Mouse (Mus musculus) embryonic stem cell, embryonic (primary cell): ENCODE results near the gene Eif4e1b.

Experiments
- CTCF ChIA-PET, 4 experiments: fragments of 300-600 bp in 2 of 4; fragments of 350-600 bp in 2 of 4; sonication (Branson Sonifier 250); formaldehyde crosslinking; loops; one replicate each; lab custom pipeline; 2022; ENCODE audit warnings: inconsistent platforms in 2 of 4; lab: Charles Lee
- POLR2A ChIA-PET, 4 experiments: fragments of 300-600 bp in 2 of 4; fragments of 350-600 bp in 2 of 4; sonication (Branson Sonifier 250); formaldehyde crosslinking; loops; one replicate each; lab custom pipeline; 2022; ENCODE audit warnings: antibody characterized with exemption in 4 of 4, inconsistent platforms in 1 of 4; lab: Charles Lee

Eif4e1b gene

DNA sequence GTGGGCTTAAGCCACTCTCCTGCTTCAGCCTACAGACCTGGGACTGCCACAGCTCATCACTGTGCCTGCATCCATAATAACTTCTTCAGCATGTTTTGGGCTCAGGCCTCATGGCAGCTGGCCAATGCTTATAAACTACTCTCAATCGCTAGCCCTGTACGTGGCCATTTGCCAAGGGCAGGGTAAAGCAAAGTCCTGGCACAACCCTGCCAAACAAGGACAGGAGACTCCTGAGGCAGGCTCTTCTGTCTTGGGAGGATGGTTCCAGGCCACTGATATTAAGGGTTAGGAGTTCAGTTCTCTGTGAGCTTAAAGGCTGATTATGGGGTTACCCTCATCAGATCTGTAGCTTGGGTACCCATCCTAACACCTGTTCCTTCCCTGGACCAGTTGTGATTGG, 3.8 kb downstream of the Eif4e1b start:
- CTCF ChIA-PET: interaction anchor here in 1 of 4 experiments (1.0 kb wide), 1 partner anchor 8 kb away, joined by 7 read pairs; no protein-coding TSS in a partner anchor

DNA sequence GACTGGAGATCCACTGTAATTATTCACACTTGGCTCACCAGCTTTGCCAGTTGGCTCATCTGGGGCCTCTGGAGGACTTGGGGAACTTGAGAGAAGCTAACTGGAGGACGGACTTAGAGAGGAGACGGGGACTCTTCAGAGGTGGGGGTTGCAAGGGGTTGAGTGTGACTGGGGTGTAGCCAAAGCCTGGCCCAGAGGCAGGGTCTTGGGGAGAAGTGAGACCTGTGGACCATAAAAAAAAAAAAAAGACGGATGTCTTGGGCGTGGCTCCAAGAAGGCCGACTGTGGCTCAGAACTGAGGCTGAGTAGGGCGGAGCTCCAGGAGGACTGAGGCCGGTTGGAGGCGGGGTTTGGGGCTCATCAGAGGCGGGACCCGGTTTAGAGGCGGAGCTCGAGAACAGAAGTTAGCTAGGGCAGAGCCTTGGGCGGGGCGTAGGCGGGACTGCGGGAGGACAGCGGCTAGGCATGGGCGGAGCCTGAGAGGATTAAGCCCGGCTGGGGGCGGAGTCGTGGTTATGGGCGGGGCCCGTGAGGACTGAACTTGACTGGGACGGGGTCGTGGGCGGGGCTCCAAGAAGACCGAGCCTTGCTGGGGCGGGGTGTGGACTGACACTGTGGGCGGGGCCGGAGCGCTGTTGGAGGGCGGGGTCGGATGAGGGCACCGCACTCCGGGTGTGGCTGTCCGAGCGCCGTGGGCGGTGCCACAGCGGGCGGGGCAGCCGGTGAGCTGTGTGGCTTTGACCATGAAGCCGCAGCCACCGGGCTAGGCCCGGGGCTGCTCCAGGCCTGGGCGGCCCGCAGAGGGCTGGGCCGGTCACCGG, 5.2 kb downstream of the Eif4e1b start, which contains the start of gene Tspan17:
Gene Tspan17 (plus strand): TSS at position 638 of the 821 bp plus-strand sequence.
- POLR2A ChIA-PET: interaction anchor here (0.5 to 5.3 kb wide), 47 partner anchors 7 to 401 kb away, joined by 3 to 34 read pairs (median 4); partner anchors contain the start of genes Higd2a (in 2 of the 4), Nop16 (in 2 of the 4), Sncb (in 2 of the 4) and Eif4e1b (in 1 of the 4)
- CTCF ChIA-PET: interaction anchor here (0.5 to 2.6 kb wide), 24 partner anchors 9 to 389 kb away, joined by 3 to 27 read pairs (median 4); partner anchors contain the start of genes Sncb (in 2 of the 4) and Unc5a (in 1 of the 4)

More for the DNA sequence above, 3.8 kb downstream of the Eif4e1b start:
- POLR2A ChIA-PET: interaction anchor here in 1 of 4 experiments (0.6 kb wide), 2 partner anchors 117 to 490 kb away, joined by 3 read pairs; no protein-coding TSS in a partner anchor

DNA sequence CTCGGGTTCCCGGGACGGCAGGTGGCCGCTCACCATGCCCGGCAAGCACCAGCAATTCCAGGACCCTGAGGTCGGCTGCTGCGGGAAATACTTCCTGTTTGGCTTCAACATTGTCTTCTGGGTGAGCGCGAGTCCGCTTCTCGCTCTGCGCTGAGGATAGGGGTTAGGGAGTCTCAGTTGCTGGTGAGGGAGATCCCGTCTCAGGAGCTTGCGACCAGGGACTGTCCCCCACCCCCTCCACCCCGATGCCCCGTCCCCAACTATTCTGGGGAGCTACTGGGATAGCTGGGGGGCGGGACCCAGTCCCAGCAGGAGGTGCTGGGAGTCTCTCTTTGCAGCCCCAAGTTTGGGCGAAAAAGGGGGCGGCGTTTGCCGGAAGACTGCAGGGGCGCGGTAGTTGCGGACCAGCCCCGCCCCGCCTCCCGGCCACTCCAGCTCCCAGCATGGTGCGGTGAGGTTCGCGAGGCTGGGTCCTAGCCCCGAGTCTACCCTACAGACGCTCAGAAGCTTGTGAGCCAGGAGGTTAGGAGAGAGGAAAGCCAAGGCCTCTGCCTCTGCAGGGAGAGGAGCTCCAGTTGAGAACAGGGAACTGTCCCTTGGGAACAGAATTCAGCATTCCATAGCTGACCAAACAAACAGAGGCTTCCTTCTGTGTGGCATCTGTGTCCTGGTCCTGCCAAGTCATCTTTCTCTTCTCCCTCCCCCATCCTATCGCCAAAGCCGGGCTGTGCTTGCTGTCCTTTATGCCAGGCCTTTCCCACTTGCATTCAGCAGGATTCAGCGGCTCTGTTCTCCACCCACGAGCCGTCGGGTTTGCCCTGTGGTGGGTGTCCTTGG, 6.0 kb downstream of the Eif4e1b start:
- ChIA-PET POLR2A (interaction anchor here (0.6 to 5.3 kb wide), 46 partner anchors 8 to 540 kb away, joined by 3 to 34 read pairs (median 4); partner anchors contain the start of genes Sncb (in 3 of the 4), Higd2a (in 2 of the 4), Nop16 (in 2 of the 4) and Eif4e1b (in 1 of the 4)), CTCF (interaction anchor here in 3 of 4 experiments (0.5 to 2.6 kb wide), 19 partner anchors 8 to 388 kb away, joined by 3 to 27 read pairs (median 4); partner anchors contain the start of genes Sncb (in 2 of the 3) and Unc5a (in 1 of the 3))

DNA sequence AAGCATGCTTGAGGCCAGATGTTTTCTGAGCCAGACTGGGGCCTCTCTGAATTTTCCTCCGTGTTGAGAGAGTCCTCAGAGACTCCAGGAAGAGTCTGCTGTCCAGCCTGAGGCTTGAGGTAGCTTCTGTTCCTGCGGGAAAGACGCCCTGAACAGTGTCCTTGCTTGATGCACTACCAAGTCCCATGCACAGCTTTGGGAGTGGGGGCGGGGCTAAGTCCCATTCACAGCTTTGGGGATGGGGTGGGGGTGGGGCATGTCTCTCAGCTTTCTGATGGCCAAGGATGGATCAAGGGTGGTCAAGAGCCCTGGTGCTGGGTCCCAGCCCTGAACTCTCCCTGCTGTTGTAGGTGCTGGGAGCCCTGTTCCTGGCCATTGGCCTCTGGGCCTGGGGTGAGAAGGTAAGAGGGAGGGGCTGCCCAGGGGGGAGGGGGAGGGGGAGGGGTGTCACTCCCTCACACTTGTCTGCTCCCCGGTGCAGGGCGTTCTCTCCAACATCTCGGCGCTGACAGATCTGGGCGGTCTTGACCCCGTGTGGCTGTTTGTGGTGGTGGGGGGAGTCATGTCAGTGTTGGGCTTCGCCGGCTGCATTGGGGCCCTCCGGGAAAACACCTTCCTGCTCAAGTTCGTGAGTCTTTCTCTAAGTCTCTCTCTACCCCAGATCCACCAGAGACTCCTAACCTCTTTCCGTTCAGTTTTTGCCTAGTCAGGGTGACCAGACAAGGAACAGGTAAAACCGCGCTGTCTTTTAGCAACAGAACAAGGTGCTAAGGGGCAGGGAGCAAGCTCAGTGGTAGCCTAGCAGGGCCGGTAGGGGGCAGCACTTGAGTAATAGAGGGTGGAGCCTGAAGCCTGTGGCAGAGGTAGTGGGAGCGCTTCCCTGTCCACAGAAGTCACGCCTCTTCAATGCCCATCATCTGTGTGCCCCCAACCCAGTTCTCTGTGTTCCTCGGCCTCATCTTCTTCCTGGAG, 8.7 kb downstream of the Eif4e1b start:
- CTCF ChIA-PET: interaction anchor here (0.5 to 3.0 kb wide), 48 partner anchors 9 to 1038 kb away, joined by 3 to 22 read pairs (median 4); partner anchors contain the start of genes Eif4e1b (in 2 of the 4), Sncb (in 2 of the 4) and Unc5a (in 1 of the 4)
- POLR2A ChIA-PET: interaction anchor here (0.5 to 5.3 kb wide), 26 partner anchors 9 to 708 kb away, joined by 3 to 34 read pairs (median 4); partner anchors contain the start of genes Eif4e1b (in 4 of the 4), Zfp346 (in 2 of the 4) and Sncb (in 1 of the 4)

DNA sequence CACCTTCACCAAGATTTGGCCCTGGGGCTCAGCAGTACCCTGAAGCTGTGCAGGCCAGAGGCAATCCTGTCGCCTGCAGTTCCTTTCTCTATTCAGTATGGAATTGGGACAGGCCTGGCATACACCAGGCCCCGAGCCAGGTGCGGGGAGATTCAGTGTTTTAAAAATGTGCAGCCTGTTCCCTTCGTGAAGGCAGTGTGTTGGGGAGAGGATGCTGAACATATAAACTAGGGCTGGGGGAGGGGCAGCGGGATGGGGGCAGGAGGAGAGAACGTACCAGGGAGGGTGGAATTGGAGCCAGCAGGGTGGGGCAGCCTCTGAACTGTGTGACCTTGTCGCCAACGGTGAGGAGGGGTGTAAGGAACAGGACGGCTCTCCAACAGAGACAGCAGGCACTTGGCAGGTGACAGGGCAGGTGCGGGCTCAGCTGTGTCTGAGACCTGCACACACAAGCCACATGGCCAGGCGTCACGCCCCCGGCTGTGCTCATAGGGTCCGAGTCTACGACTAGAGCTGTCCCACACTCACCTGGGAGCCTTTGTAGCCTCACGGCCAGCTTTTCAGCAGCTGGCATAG, 10.3 kb downstream of the Eif4e1b start:
- CTCF ChIA-PET: interaction anchor here (0.6 to 3.0 kb wide), 26 partner anchors 9 to 527 kb away, joined by 3 to 21 read pairs (median 4); partner anchors contain the start of genes Sncb (in 2 of the 4) and Eif4e1b (in 1 of the 4)
- POLR2A ChIA-PET: interaction anchor here in 3 of 4 experiments (0.6 to 5.3 kb wide), 18 partner anchors 9 to 495 kb away, joined by 3 to 34 read pairs (median 3); partner anchors contain the start of genes Eif4e1b (in 1 of the 3) and Sncb (in 1 of the 3)

DNA sequence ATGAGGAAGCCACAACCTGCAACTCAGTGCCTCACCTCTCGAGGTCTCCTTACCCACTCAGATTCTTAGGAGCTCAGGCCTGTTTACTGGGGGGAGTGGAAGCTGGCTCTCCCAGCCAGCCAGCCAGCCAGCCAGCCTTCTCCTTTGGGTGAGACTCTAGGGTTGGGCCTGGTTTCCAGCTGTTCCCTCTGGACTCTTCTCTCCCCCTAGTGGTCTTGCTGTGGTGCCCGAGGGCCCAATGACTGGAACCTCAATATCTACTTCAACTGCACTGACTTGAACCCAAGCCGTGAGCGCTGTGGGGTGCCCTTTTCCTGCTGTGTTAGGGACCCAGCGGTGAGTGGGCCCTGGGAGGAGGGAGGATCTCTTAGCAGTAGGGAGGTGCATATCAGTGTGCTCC, 11.0 kb downstream of the Eif4e1b start:
- ChIA-PET POLR2A (interaction anchor here in 3 of 4 experiments (0.6 to 2.2 kb wide), 11 partner anchors 10 to 494 kb away, joined by 3 to 5 read pairs (median 3); partner anchors contain the start of gene Eif4e1b (in 1 of the 3)), CTCF (interaction anchor here (0.6 to 2.5 kb wide), 18 partner anchors 9 to 263 kb away, joined by 3 to 11 read pairs (median 4); partner anchors contain the start of gene Sncb (in 2 of the 4))

DNA sequence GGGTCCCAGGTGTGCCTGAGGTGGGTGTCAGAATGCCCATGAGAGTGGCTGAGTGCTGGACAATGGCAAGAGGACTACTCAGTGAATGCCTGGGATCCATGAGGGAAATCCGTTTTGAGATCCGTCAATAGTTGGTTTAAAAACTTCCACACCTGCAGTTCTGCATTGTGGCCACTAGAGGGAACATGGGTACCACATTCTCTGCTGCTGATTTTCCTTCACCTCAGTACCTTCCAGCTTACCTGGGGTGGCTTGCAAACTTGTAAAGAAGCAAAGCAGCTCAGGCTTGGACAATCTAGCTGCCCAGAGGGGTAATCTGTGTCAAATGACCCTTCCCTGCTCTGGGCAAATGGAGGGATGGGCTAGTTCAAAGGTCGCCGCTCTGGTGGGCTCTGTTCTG, 13.6 kb downstream of the Eif4e1b start:
- ChIA-PET POLR2A (interaction anchor here in 3 of 4 experiments (0.7 to 1.8 kb wide), 5 partner anchors 8 to 222 kb away, joined by 3 to 4 read pairs (median 4); partner anchors contain the start of genes Sncb (in 1 of the 3) and Tspan17 (in 1 of the 3)), CTCF (interaction anchor here (0.6 to 4.0 kb wide), 46 partner anchors 8 to 1837 kb away, joined by 3 to 25 read pairs (median 4); partner anchors contain the start of genes Sncb (in 3 of the 4), Tspan17 (in 2 of the 4), Fgfr4 (in 1 of the 4) and Gprin1 (in 1 of the 4))

DNA sequence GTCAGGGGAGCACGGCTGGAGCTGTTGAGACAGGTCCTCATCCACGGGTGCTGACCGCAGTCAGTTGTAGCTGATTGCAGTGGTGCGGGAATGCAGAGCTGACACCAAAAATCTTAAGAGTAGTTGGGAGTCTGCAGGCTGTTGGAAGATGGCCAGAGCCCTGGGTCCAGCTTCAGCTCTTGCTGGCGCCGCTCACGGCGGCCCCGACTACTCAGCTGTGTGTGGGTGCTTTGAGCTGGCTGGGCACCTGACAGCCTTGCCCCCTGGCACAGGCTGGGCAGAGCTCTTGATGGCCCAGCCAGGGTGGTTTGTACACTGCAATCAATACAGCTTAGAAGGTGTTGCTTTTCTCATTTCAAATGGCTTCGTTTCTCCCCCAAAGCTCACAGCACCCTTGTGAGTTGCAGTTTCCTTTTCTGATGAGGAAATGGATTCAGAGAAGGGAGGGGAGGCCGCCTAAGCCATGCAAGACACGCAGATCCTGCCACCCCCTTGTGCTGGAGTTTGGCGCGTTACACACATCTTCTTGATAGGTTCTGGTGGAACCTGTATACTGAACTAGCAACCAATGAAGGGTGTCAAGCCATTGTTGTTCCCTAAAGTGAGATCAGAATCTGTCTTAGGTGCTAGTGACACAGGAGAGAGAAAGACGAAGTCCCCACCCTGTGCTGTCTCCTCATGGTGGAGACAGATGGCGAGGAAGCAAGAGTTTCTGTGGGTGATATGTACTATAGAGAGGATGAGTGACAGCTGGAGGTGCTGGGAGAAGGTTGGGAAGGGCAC, 14.3 kb downstream of the Eif4e1b start:
- ChIA-PET CTCF (interaction anchor here (0.5 to 4.0 kb wide), 49 partner anchors 8 to 1836 kb away, joined by 3 to 25 read pairs (median 4); partner anchors contain the start of genes Sncb (in 3 of the 4), Tspan17 (in 2 of the 4), Fgfr4 (in 1 of the 4) and Gprin1 (in 1 of the 4)), POLR2A (interaction anchor here in 2 of 4 experiments (0.5 to 1.3 kb wide), 4 partner anchors 8 to 107 kb away, joined by 3 to 4 read pairs (median 4); partner anchors contain the start of genes Sncb (in 1 of the 2) and Tspan17 (in 1 of the 2))

DNA sequence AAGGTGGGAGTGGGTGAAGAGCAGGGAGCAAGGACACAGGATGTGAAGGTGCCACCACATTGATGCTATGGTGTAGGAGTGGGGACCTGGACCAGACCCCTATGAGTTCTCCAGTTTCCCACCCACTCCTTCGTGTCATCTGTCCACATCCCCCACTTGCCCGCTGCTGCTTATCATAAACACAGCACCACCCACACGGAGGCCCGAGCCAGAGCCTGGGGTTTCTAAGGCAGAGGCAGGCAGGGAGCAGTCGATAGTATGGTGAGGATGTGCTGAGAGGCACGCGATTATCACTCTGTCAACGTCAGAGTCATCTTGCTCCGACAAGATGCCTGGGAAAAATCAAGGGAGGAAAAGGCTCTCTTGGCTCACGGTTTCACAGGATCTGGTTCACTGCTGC, 14.9 kb downstream of the Eif4e1b start:
- CTCF ChIA-PET: interaction anchor here (0.6 to 4.0 kb wide), 35 partner anchors 9 to 379 kb away, joined by 3 to 35 read pairs (median 7); partner anchors contain the start of genes Gprin1 (in 1 of the 4), Sncb (in 1 of the 4) and Tspan17 (in 1 of the 4)

DNA sequence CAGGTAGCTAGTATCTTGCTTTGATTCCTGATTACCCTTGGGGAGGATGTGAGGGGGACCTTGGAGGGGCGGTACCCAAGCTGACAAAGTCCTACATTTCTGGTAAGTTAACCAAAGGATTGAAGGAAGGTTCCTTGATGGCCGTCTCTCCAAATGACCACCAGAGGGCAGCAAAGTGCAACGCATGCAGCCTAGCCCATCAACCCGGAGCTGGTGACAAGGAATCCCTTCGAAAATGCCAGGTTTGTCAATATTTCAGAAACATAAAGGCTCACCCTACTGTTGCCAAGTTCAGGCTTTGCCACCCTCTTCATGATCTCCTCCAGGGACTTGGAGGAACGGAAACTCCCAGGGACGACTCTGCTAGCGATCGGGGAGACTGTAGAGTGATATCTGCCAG, 15.9 kb downstream of the Eif4e1b start:
- CTCF ChIA-PET: interaction anchor here (0.5 to 4.0 kb wide), 123 partner anchors 10 to 1160 kb away, joined by 3 to 35 read pairs (median 4); partner anchors contain the start of genes Unc5a (in 3 of the 4), Fgfr4 (in 2 of the 4), Sncb (in 2 of the 4) and Tspan17 (in 2 of the 4)
- POLR2A ChIA-PET: interaction anchor here (0.5 to 2.3 kb wide), 9 partner anchors 12 to 360 kb away, joined by 3 to 7 read pairs (median 3); partner anchors contain the start of gene Eif4e1b (in 1 of the 4)

More for the DNA sequence above, 14.9 kb downstream of the Eif4e1b start:
- POLR2A ChIA-PET: interaction anchor here in 3 of 4 experiments (0.6 to 2.3 kb wide), 5 partner anchors 13 to 259 kb away, joined by 3 to 7 read pairs (median 3); partner anchors contain the start of gene Eif4e1b (in 1 of the 3)

DNA sequence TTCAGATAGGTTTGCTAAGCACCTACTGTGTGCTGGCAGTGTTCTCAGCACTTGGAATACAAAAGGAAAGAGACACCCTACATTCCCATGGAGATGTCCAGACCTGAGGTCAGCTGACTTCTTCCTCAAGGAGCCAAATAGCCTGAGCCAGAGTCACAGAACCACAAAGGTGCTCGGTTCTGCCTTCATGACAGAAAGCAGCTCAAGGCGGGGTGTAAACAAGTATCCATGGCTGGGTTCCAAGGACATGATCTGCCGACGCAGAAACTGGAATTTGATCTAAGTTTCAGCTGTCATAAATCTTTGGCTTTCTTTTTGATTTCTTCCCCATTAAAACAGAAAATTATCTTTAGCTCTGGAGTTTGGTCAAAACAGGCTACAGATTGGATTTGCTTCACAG, 16.4 kb downstream of the Eif4e1b start:
- CTCF ChIA-PET: interaction anchor here (0.5 to 4.0 kb wide), 108 partner anchors 10 to 717 kb away, joined by 3 to 35 read pairs (median 4); partner anchors contain the start of genes Unc5a (in 3 of the 4), Sncb (in 2 of the 4), Tspan17 (in 2 of the 4) and Eif4e1b (in 1 of the 4)
- POLR2A ChIA-PET: interaction anchor here (1.1 to 2.3 kb wide), 5 partner anchors 11 to 93 kb away, joined by 3 to 7 read pairs (median 3); partner anchors contain the start of gene Eif4e1b (in 1 of the 4)

DNA sequence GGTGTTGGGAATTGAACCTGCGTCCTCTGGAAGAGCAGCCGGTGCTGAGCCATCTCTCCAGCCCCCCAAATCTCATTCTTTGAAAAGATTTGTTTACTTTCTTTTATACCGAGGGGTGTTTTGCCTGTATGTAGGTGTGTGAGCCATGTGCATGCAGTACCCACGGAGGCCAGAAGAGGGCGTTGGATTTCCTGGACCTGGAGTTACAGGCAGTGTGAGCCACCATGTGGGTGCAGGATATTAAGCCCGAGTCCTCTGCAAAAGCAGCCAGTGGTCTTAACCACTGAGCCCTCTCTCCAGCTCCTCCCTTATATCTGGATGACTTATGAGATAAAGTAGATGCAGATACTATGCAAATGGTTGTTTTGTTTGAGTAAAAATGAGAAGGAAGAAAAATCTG, 19.2 kb downstream of the Eif4e1b start:
- CTCF ChIA-PET: interaction anchor here in 2 of 4 experiments (0.6 to 1.6 kb wide), 8 partner anchors 9 to 440 kb away, joined by 3 to 7 read pairs (median 4); no protein-coding TSS in a partner anchor
- POLR2A ChIA-PET: interaction anchor here in 3 of 4 experiments (0.6 to 1.4 kb wide), 3 partner anchors 14 to 59 kb away, joined by 3 read pairs; partner anchors contain the start of gene Tspan17 (in 1 of the 3)

DNA sequence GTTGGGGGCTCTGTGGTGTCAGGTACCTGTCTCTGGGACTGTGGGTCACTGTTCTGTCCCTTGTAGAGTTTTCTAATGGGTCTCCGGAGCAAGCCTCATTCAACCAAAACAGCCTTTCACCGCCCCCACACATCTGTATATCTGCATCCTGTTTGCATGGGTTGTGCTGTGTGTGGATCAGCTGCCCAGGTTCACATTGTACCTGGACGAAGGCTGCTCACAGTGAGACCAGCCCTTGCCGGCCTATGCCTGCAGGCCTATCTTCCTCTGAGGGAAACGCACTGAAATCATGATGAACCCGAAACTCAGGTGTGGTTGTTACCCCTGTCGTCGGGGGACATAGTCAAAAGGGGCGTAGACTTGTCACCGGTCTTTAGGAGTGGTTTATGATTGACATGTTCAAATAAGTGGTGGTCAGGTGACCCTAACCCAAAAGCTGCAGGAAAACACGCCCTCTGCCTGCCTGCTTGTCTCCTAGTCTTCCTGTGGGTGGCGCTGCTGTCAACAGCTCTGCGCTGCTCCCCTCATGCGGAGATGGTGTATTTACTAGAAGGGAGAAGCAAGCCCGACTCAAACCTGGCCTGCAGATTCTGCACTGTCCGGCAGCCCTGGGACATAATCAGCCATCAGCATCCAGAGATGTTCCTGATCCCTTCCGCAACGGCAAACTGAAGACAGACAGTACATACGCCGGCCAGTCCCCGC, 21.5 kb downstream of the Eif4e1b start:
- ChIA-PET POLR2A (interaction anchor here in 3 of 4 experiments (0.6 to 1.1 kb wide), 7 partner anchors 13 to 377 kb away, joined by 3 to 4 read pairs (median 3); partner anchors contain the start of gene Rnf44 (in 1 of the 3)), CTCF (interaction anchor here (0.6 to 2.9 kb wide), 38 partner anchors 9 to 401 kb away, joined by 3 to 22 read pairs (median 4); partner anchors contain the start of genes Hk3 (in 1 of the 4), Sncb (in 1 of the 4) and Tspan17 (in 1 of the 4))
